Mouse (Mus musculus) ovary, postnatal 10 days (tissue): ENCODE measurements around the gene Fxyd1.

ENCODE experiments used
- DNase-seq: peaks from one replicate; pipeline ENCODE4 v3.0.0; 2022; ENCODE audit warnings: low spot score

Fxyd1 gene

GRCm38 (mm10) chr7:31057071-31057470 lies at the start of gene Fxyd1:
TSS of gene Fxyd1 (minus strand) at chr7:31057199.
- no peak for DNase-seq

GRCm38 (mm10) chr7:31106166-31106565 lies 49.2 kb upstream of the Fxyd1 start:
- DNase-seq: no peak

DNA sequence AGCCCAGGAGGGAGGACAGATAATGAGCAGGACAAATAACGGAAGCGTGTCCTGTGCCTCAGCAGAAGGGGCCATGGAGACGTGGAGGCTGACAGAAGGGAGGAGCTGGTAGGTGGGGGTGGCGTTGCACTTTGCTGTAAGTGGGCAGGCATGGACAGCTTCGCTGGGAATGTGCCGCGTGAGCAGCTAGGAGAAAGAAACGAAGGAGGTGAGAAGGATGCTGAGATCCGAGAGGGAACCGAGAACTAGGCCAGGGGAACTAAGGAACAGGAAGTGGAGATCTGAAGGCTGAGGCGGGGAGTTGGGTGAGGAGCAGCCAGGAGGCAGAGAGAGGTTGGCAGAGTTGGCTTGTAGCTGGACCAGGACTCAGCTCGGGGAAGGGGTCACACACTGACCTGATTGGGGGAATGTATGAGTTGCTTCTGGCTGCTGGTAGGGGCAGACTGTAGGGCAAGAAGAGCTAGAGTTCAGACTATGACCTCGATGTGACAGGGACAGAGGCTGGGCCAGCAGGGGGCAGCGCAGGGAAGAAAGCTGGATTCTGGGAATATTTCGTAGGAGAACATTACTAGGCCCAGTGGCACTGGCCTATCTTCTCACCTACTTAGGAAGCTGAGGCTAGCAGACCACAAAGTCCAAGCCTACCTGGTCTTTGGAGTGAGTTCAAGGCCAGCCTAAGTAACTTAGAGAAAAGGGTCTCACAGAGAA lies 48.2 kb upstream of the Fxyd1 start:
- DNase-seq: peak; percentile 42

GRCm38 (mm10) chr7:31100786-31101185 lies 43.8 kb upstream of the Fxyd1 start:
- no peak for DNase-seq

DNA sequence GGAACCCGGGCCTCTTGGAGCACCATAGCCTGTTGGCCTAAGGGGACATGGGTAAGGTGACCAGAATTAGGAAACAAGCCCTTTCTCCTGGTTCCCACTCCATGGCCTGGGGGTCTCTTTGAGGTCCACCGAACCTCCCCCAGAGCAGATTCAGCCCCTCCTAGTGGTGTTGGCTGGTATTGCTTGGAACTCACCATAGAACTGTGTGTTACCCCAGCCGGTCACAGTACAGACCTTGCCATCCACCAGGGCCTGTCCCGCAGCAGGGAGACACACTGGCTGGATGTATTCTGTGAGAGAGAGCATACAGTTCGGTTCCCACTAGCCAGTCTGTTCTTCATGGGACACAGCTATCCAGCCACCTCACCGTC lies 42.6 kb upstream of the Fxyd1 start:
- DNase-seq: no peak

DNA sequence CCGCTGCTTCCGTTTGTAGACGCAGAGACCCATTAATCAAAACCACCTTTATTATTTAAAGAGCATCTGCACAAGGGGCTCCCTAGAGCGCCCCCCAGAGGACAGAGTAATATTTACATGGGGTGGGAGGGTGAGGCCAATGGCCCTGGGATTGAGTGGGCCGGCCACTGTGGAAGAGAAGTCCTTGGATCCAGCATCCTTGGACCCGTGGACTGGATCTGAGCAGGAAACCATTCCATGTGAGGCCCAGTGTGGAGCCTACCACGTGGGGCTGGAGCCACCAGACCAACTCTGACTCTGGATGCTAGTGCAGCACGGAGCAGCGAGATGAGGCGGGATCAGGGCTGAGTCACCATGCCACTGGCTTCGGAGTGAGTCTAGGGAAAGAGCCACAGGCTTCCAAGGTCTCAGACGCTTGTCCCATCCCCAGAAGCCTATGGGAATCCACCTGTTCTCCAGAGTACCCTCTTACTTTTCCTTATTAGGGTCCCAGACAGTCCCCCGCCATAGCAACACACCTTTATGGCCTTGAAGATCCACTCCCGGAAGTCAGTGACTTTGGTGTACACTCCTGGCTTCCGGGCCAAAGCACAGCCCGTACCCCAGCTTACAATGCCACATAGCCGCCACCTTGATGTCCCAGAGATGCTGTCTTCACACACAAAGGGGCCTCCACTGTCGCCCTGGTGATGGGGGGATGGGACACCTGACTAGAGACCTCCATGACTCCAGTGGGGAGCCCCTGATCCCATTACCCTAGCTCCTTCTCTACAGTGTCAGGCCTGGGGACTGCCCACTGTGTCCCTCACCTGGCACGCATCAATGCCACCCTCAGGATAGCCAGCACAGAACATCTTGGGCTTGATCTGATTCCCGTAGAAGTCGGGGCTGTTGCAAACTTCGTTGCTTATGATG lies 42.0 kb upstream of the Fxyd1 start:
- no peak for DNase-seq

DNA sequence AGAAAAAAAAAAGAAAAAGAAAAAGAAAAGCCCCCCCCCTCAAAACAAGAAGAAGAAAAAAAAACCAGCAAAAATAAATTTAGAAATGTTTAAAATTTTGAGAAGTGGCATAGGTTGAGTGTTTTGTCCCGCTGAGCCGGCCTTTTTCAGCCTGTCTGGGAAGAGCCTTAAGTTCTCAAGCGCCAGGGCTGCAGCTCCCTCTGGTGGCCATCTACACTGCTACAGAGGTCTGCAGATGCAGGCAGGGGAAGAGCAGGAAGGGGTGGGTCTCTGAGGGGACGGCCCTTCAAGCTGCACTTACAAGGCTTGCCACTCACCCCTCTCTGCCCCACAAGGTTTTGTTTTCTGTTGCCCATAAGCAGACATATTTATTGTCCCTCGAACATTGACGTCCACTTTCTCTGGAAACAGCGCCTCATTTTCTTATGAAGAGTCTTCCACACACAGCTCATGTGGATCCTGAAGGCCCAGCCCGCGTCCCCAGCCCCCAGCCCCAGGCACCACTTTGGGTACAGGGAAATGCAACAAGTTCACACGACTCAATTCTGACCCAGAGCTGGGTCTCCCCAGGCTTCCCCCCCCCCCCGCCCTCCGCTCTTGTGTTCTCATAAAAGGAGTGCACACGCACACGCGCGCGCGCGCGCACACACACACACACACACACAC lies 40.7 kb upstream of the Fxyd1 start:
- DNase-seq: peak; percentile 72

DNA sequence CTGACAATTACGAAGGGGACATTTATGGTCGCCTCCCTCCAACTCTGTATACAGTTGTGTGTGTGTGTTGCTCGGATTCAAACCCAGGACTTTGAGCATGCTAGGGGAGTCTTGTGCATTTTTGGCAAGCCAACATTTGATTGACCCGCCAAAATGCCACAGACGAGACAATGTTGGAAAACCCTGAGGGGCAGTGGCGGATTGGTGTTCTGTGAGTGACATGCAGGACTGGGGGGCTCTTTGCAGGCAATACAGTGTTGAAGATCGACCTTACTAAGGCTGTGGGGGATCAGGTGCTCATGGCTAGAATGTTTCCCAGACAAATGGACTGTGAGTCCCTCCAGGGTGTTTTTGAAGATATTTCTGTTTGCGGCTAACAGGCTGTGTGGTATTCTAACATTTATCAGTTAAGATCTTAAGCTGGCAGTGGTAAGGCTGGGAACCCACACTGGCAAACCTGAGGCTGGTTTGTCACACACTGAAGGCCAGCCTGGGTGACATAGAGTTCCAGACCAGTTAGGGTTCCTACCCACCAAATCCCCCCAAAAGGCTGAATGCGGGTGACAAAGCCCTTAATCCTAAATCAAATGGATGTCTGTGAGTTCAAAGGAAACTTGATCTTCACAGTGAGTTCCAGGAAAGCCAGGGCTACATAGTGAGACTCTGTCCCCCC lies 40.0 kb upstream of the Fxyd1 start:
- no peak for DNase-seq

DNA sequence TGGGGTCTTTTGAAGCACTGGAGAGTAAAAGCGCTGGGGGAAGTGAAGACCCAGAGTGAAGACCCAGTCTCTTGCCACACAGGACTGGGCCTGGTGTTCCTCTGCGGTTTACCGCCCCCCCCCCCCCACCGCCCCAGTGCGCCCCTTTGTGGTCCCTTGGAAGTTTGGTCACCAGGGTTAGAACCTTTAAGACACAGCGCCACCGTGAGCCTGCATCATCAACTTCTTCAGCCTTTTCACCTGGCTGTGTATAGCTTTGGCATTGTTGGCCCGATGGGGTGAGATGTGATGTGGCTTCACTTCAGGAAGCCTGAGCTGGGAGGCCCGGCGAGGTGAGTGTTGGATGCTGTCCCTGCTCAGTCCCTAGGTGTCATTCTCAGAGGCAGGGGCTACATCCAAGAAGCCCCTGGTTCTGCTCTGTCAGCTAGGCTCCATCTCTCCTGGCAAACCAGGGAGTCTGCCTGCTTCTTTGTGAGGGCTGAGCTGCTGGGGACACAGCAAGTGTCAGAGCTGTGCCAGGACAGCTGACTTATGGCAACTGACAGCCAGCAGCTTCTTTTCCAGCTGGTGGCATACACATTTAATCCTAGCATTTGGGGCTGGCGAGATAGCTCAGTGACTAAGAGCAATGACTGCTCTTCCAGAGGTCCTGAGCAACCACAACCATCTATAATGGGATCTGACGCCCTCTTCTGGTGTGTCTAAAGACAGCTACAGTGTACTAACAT lies 37.9 kb upstream of the Fxyd1 start:
- no peak for DNase-seq

DNA sequence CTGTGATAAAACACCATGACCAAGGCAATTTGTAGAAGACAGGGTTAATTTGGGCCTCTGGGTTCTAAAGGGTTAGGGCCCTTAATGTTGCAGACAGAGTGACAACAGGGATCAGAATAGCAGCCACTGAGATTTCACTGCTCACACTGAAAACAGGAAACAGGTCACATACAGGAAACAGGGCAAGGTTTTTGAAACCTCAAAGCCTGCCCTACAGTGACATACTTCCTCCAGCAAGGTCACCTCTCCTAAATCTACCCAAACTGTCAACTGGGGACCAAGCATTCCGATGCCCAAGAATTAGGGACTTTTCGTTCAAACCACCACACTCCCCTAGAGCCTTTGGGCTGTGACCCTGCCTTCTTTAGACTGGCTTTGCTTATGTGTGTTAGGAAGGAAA lies 32.7 kb upstream of the Fxyd1 start:
- DNase-seq: no peak

DNA sequence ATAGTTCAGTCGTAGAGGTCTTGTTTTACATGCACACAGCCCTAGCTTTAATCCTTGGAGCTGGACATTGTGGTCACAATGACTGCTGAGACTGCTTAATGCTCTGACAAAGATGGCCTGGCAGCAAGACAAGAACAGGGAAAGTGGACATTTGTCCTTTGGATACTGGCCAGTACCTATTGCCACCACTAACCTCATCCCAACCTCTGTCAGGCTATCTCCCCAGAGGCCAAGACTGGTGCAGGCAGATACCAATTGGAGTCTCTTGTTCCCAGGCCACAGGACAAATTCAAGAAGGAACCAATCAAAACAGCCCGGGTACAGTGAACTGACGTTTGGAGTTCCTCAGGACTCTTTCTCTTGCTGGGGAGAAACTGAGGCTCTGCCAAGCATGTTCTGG lies 31.2 kb upstream of the Fxyd1 start:
- no peak for DNase-seq

- no peak for DNase-seq
Observed at GRCm38 (mm10) chr7:31087262-31087661, 30.3 kb upstream of the Fxyd1 start.

GRCm38 (mm10) chr7:31086175-31086755 lies 29.3 kb upstream of the Fxyd1 start:
- no peak for DNase-seq

DNA sequence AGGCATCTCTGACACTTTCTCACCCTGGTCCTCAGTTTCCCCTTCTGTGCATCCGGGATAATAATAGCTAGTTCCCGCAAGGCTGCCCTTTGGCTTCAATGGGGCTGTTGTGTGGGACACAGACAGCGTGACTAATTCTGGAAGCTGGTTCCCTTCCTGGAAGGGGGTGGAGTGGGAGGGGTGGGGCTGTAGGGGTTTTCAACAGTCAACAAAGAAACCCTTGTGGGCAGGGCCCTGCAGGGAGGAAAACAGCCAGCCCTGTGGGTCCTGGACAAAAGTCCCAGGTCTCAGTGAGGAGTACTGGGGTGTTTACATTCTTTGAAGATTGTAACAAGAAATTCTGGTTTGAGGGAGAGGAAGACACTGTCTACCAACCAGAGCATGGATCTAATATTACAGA lies 28.2 kb upstream of the Fxyd1 start:
- DNase-seq: no peak

DNA sequence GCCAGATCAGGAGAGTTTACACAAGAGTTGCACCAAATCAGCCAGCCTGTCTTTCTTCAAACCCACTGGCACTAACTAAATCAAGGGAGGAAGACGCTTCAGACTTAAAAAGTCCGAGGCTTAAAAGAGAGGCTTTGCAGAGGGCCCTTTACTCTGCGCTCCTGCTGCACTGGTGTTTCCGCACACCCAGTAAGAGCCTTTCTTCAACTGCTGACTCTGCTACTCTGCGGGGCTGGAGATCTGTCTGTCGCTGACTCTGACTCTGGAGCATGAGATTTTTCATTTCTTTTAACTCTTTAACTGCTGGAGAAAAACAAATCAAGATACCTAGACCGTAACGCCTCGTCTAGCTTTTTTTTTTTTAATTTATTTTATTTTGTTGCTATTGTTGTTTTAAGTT lies 27.1 kb upstream of the Fxyd1 start:
- DNase-seq: no peak

DNA sequence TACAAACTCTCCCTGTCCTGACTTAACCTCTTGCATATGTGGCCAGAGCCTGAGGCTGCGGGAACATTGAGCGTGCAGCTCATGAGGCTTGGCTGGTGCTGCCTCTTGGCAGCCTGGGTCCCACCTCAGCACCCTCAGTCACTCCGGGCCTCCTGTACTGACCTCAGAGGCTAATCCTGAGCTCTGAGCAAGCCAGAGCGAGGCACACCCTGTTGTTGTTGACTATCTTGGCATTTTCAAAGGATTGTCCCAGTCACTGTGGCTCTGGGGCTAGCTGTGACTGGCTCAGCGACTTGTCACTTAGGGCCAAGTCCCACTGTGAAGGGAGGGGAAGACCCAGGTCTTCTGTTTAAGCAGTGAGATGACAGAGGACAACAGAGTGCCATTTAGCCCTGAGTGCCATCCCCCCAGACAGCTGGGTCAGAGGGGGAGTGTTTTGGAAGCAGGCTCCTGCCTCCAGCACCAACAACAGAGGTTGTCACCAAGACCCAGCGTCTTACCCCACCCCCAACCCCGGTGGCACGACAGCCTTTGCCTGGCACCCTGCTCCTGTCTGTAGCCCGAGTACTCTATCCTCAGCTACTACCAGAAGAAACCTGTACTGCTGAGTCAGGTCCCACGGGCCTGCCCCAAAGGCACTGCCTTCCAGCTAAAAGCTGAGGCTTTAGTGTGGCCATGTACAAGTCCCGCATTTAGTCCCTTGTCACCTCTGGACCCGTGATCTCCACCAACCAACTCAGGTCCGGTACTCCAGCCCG lies 26.0 kb upstream of the Fxyd1 start:
- DNase-seq: no peak

- DNase-seq: no peak
Observed at GRCm38 (mm10) chr7:31082106-31082505, 25.1 kb upstream of the Fxyd1 start.

DNA sequence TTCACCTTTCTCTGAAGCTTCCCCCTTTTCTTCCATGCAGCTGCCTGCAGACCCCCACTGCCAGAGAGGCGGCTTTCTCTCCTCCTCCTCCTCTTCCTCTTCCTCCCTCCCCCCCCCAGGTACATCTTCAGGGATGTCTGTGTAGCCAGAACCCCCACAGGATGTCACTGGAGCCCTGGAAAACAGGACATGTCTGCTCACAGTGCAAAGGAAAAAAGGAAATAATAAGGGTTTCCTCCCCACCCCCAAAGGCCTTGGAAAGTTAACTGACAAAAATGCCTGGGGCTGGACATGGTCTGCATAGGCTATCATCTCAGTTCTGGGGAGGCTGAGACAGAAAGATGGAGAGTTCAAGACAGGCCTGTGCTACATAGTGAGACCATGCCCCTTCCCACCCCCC lies 24.1 kb upstream of the Fxyd1 start:
- no peak for DNase-seq

- no peak for DNase-seq
Observed at GRCm38 (mm10) chr7:31080611-31081010, 23.6 kb upstream of the Fxyd1 start.

DNA sequence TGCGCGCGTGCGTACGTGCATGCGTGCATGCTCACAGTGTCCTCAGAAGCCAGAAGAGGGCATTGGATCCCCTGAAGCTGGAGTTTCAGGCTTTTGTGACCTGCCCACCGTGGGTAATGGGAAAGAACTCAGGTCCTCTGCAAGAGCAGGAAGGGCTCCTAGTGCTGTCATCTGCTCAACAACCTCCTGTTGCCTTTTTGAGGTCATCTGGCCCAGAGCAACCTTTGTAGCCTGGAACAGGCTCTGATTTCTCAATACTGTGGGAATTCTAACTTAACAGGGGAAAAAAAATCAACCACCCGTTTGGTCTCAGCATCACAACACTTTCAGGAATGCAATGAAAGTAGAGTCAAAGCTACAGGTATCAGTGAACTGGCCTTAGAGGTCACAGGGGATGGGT lies 22.7 kb upstream of the Fxyd1 start:
- no peak for DNase-seq
